Mouse (Mus musculus): ENCODE results near the gene Unc13d.
"Not testable (repeated sequence)": the region's sequence is repeated elsewhere in the genome, so short reads cannot be mapped to it uniquely, and the experiment has no call there.

Unc13d gene

GRCm38 (mm10) chr11:116077446-116078204, at the start of gene Unc13d:
TSS of gene Unc13d (minus strand) at chr11:116077961.
- DNase-seq (ENCODE audit: inconsistent age in 2 of 2, low spot score in 1 of 2): peak; percentile 42 to 51

- no peak for DNase-seq (ENCODE audit: inconsistent age in 2 of 2, low spot score in 1 of 2)
Measured at GRCm38 (mm10) chr11:116126261-116126660, 48.5 kb upstream of the Unc13d start.

- DNase-seq (ENCODE audit: inconsistent age in 2 of 2, low spot score in 1 of 2): not testable (repeated sequence)
Measured at GRCm38 (mm10) chr11:116121731-116122245, 44.0 kb upstream of the Unc13d start.

- DNase-seq (ENCODE audit: inconsistent age in 2 of 2, low spot score in 1 of 2): peak in 1 of 2 experiments; percentile 22
Measured at GRCm38 (mm10) chr11:116117819-116118218, 40.1 kb upstream of the Unc13d start.

GRCm38 (mm10) chr11:116117241-116117640, 39.5 kb upstream of the Unc13d start:
- DNase-seq (ENCODE audit: inconsistent age in 2 of 2, low spot score in 1 of 2): no peak

- DNase-seq (ENCODE audit: inconsistent age in 2 of 2, low spot score in 1 of 2): peak in 1 of 2 experiments; percentile 32
Measured at GRCm38 (mm10) chr11:116111611-116112203, 33.9 kb upstream of the Unc13d start.

GRCm38 (mm10) chr11:116111067-116111466, 33.3 kb upstream of the Unc13d start:
- DNase-seq (ENCODE audit: inconsistent age in 2 of 2, low spot score in 1 of 2): no peak

- no peak for DNase-seq (ENCODE audit: inconsistent age in 2 of 2, low spot score in 1 of 2)
Measured at GRCm38 (mm10) chr11:116110540-116110939, 32.8 kb upstream of the Unc13d start.

- peak; percentile 83 to 88 for DNase-seq (ENCODE audit: inconsistent age in 2 of 2, low spot score in 1 of 2)
Measured at GRCm38 (mm10) chr11:116110131-116110530, 32.4 kb upstream of the Unc13d start.

- DNase-seq (ENCODE audit: inconsistent age in 2 of 2, low spot score in 1 of 2): peak; percentile 41 to 73
Measured at GRCm38 (mm10) chr11:116109441-116110081, 31.8 kb upstream of the Unc13d start.

- DNase-seq (ENCODE audit: inconsistent age in 2 of 2, low spot score in 1 of 2): peak; percentile 65 to 80
Measured at GRCm38 (mm10) chr11:116108464-116109137, 30.8 kb upstream of the Unc13d start.

GRCm38 (mm10) chr11:116107777-116108285, 30.1 kb upstream of the Unc13d start:
- peak in 1 of 2 experiments; percentile 40 for DNase-seq (ENCODE audit: inconsistent age in 2 of 2, low spot score in 1 of 2)

- DNase-seq (ENCODE audit: inconsistent age in 2 of 2, low spot score in 1 of 2): peak in 1 of 2 experiments; percentile 40
Measured at GRCm38 (mm10) chr11:116106963-116107776, 29.4 kb upstream of the Unc13d start.

GRCm38 (mm10) chr11:116106154-116106962, 28.6 kb upstream of the Unc13d start:
- DNase-seq (ENCODE audit: inconsistent age in 2 of 2, low spot score in 1 of 2): peak in 1 of 2 experiments; percentile 35

- DNase-seq (ENCODE audit: inconsistent age in 2 of 2, low spot score in 1 of 2): no peak
Measured at GRCm38 (mm10) chr11:116105065-116105464, 27.3 kb upstream of the Unc13d start.

- DNase-seq (ENCODE audit: inconsistent age in 2 of 2, low spot score in 1 of 2): peak; percentile 83 to 91
Measured at GRCm38 (mm10) chr11:116104006-116104646, 26.4 kb upstream of the Unc13d start.

- peak in 1 of 2 experiments; percentile 76 for DNase-seq (ENCODE audit: inconsistent age in 2 of 2, low spot score in 1 of 2)
Measured at GRCm38 (mm10) chr11:116103572-116103971, 25.8 kb upstream of the Unc13d start.

GRCm38 (mm10) chr11:116102472-116102871, 24.7 kb upstream of the Unc13d start:
- no peak for DNase-seq (ENCODE audit: inconsistent age in 2 of 2, low spot score in 1 of 2)

Measured in adrenal gland, adult (tissue).